Mouse (Mus musculus): ENCODE measurements around the gene Pla2g1b. TPM values are rescaled to one million over a fixed set of nuclear protein-coding genes. Genes with fewer than 3 reads are reported as not detected.

Pla2g1b gene
- polyA plus RNA-seq, 1 experiment from 2014 or later, result 0.46 TPM

GRCm38 (mm10) chr5:115433191-115433590, 32.9 kb upstream of the Pla2g1b start:
- Histone ChIP-seq H3K9me3 (ENCODE audit: control insufficient read depth, low read length) (no peaks in the 10 kb centered on the region), H3K36me3 (ENCODE audit: control insufficient read depth, insufficient read depth, low read length) (peaks cover 25% of the 10 kb centered on the region), H3K4me3 (ENCODE audit: low read length) (no peak overlapping the region), H3K27ac (ENCODE audit: low read depth, low read length) (no peak overlapping the region), H3K27me3 (ENCODE audit: control insufficient read depth, insufficient read depth, low read length) (peaks cover 5% of the 10 kb centered on the region; the same call in 1 of the 2 replicates), H3K4me1 (ENCODE audit: control insufficient read depth, insufficient read depth, low read length) (peaks cover 59% of the 10 kb centered on the region), H3K9ac (ENCODE audit: low read depth, low read length) (no peak overlapping the region), H3K4me2 (replicated peaks; ENCODE audit: low read depth, low read length) (no peak overlapping the region)
- WGBS, result 74% methylated on average over 8 of the region's 8 CpGs
- no peak for ATAC-seq (ENCODE audit: low FRiP score, low TSS enrichment)

DNA sequence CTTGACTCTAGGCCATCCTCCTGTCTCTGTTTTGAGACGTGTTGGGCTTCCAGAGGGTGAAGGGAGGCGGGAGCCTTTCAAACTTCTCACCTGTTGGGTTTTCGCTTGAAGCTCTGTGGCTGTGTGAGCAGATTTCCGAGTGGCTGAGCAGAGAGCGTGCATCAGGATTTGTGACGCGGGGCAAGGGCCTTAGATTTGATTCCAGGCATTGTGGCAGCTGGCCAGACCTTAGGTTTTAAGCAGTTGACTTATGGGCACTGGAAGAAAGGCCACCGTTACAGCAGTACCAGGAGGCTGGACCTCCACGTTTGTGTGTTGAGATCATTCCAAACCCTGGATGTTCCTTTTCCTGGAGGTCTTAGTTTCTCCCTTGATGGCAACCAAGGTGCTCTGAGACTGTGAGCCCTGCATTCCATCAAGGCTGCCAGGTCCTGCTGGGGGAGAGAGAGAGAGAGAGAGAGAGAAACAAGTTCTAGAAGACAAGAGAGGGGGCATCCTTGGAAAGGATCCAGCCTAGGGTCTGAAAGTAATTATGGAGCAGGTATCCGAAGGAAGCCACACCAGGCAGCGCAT, 31.7 kb upstream of the Pla2g1b start:
- no peak overlapping the region for H3K4me3 ChIP-seq (ENCODE audit: low read length)
- no peak for ATAC-seq (ENCODE audit: low FRiP score, low TSS enrichment)
- no peaks in the 10 kb centered on the region for H3K9me3 ChIP-seq (ENCODE audit: control insufficient read depth, low read length)
- H3K27ac ChIP-seq (ENCODE audit: low read depth, low read length), result no peak overlapping the region
- H3K4me1 ChIP-seq (ENCODE audit: control insufficient read depth, insufficient read depth, low read length), result peaks cover 69% of the 10 kb centered on the region
- H3K36me3 ChIP-seq (ENCODE audit: control insufficient read depth, insufficient read depth, low read length), result peaks cover 33% of the 10 kb centered on the region
- peaks cover 5% of the 10 kb centered on the region; the same call in 1 of the 2 replicates for H3K27me3 ChIP-seq (ENCODE audit: control insufficient read depth, insufficient read depth, low read length)
- peak overlapping the region; percentile 18; the same call in 1 of the 2 replicates for H3K9ac ChIP-seq (ENCODE audit: low read depth, low read length)
- H3K4me2 ChIP-seq (replicated peaks; ENCODE audit: low read depth, low read length), result no peak overlapping the region
- WGBS, result 38% methylated on average over 11 of the region's 11 CpGs

GRCm38 (mm10) chr5:115434853-115435754, 31.0 kb upstream of the Pla2g1b start:
- H3K9ac ChIP-seq (ENCODE audit: low read depth, low read length), result peak overlapping the region; percentile 78; the same call in 1 of the 2 replicates
- H3K4me1 ChIP-seq (ENCODE audit: control insufficient read depth, insufficient read depth, low read length), result peaks cover 69% of the 10 kb centered on the region
- peak overlapping the region; percentile 95; the same call in 1 of the 2 replicates for H3K27ac ChIP-seq (ENCODE audit: low read depth, low read length)
- H3K4me3 ChIP-seq (ENCODE audit: low read length), result no peak overlapping the region
- peaks cover 3% of the 10 kb centered on the region; the same call in 1 of the 2 replicates for H3K27me3 ChIP-seq (ENCODE audit: control insufficient read depth, insufficient read depth, low read length)
- peaks cover 40% of the 10 kb centered on the region for H3K36me3 ChIP-seq (ENCODE audit: control insufficient read depth, insufficient read depth, low read length)
- no peak for ATAC-seq (ENCODE audit: low FRiP score, low TSS enrichment)
- 35% methylated on average over 15 of the region's 15 CpGs for WGBS
- H3K9me3 ChIP-seq (ENCODE audit: control insufficient read depth, low read length), result no peaks in the 10 kb centered on the region
- H3K4me2 ChIP-seq (replicated peaks; ENCODE audit: low read depth, low read length), result no peak overlapping the region; the same call in 1 of the 2 replicates

DNA sequence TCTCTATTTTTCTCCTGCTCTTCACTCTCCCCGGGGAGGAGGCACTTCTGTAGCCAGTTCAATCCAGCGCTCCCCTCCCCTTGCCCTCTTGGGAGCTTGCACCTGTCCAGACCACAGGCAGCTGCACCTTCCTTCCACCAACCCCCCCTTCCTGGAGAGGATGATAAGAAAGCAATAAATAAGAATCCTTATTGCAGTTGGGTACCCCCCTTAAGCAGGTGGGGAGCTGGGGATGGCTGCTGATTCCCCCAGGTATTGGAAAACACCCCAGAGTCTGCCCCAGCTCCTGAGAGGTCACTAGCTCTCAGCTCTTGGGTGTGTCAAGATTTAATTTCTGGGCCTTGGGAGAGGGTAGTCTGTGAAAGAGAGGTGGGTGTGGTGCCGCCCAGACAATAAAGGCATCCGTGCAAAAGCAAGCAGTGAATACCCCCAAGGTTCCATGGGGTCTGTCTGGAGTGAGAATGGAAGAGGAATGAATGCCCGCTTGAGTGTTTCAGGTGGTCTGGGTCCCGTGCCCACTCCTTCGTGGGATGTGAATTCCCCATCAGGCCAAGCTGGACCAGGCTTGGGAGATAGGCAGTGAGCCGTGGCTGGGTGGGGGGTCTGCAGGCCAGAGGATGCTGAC, 30.2 kb upstream of the Pla2g1b start:
- H3K4me1 ChIP-seq (ENCODE audit: control insufficient read depth, insufficient read depth, low read length), result peaks cover 69% of the 10 kb centered on the region
- no peaks in the 10 kb centered on the region for H3K9me3 ChIP-seq (ENCODE audit: control insufficient read depth, low read length)
- peaks cover 46% of the 10 kb centered on the region for H3K36me3 ChIP-seq (ENCODE audit: control insufficient read depth, insufficient read depth, low read length)
- H3K27me3 ChIP-seq (ENCODE audit: control insufficient read depth, insufficient read depth, low read length), result no peaks in the 10 kb centered on the region
- peak overlapping the region; percentile 68 for H3K4me2 ChIP-seq (replicated peaks; ENCODE audit: low read depth, low read length)
- no peak for ATAC-seq (ENCODE audit: low FRiP score, low TSS enrichment)
- H3K9ac ChIP-seq (ENCODE audit: low read depth, low read length), result peak overlapping the region; percentile 78
- H3K4me3 ChIP-seq (ENCODE audit: low read length), result peak overlapping the region; percentile 35
- 23% methylated on average over 8 of the region's 8 CpGs for WGBS
- peak overlapping the region; percentile 95 for H3K27ac ChIP-seq (ENCODE audit: low read depth, low read length)

- no peaks in the 10 kb centered on the region for H3K27me3 ChIP-seq (ENCODE audit: control insufficient read depth, insufficient read depth, low read length)
- peak overlapping the region; percentile 35 for H3K4me3 ChIP-seq (ENCODE audit: low read length)
- H3K36me3 ChIP-seq (ENCODE audit: control insufficient read depth, insufficient read depth, low read length), result peaks cover 47% of the 10 kb centered on the region
- peak overlapping the region; percentile 68 for H3K4me2 ChIP-seq (replicated peaks; ENCODE audit: low read depth, low read length)
- H3K9ac ChIP-seq (ENCODE audit: low read depth, low read length), result peak overlapping the region; percentile 78
- H3K27ac ChIP-seq (ENCODE audit: low read depth, low read length), result peak overlapping the region; percentile 95
- H3K9me3 ChIP-seq (ENCODE audit: control insufficient read depth, low read length), result no peaks in the 10 kb centered on the region
- peaks cover 66% of the 10 kb centered on the region for H3K4me1 ChIP-seq (ENCODE audit: control insufficient read depth, insufficient read depth, low read length)
- 1% methylated on average over 31 of the region's 43 CpGs for WGBS
- ATAC-seq (ENCODE audit: low FRiP score, low TSS enrichment), result peak; percentile 83
Measured at GRCm38 (mm10) chr5:115436421-115437124, 29.5 kb upstream of the Pla2g1b start.

GRCm38 (mm10) chr5:115437242-115437944, 28.7 kb upstream of the Pla2g1b start:
- no peaks in the 10 kb centered on the region for H3K9me3 ChIP-seq (ENCODE audit: control insufficient read depth, low read length)
- no peak for ATAC-seq (ENCODE audit: low FRiP score, low TSS enrichment)
- no peaks in the 10 kb centered on the region for H3K27me3 ChIP-seq (ENCODE audit: control insufficient read depth, insufficient read depth, low read length)
- 49% methylated on average over 7 of the region's 7 CpGs for WGBS
- H3K4me2 ChIP-seq (replicated peaks; ENCODE audit: low read depth, low read length), result no peak overlapping the region
- peaks cover 55% of the 10 kb centered on the region for H3K36me3 ChIP-seq (ENCODE audit: control insufficient read depth, insufficient read depth, low read length)
- H3K9ac ChIP-seq (ENCODE audit: low read depth, low read length), result no peak overlapping the region
- peaks cover 58% of the 10 kb centered on the region for H3K4me1 ChIP-seq (ENCODE audit: control insufficient read depth, insufficient read depth, low read length)
- H3K27ac ChIP-seq (ENCODE audit: low read depth, low read length), result peak overlapping the region; percentile 95
- no peak overlapping the region for H3K4me3 ChIP-seq (ENCODE audit: low read length)

- Histone ChIP-seq H3K36me3 (ENCODE audit: control insufficient read depth, insufficient read depth, low read length) (peaks cover 55% of the 10 kb centered on the region), H3K27ac (ENCODE audit: low read depth, low read length) (peak overlapping the region; percentile 62; the same call in 1 of the 2 replicates), H3K4me1 (ENCODE audit: control insufficient read depth, insufficient read depth, low read length) (peaks cover 55% of the 10 kb centered on the region), H3K4me3 (ENCODE audit: low read length) (no peak overlapping the region), H3K9me3 (ENCODE audit: control insufficient read depth, low read length) (no peaks in the 10 kb centered on the region), H3K27me3 (ENCODE audit: control insufficient read depth, insufficient read depth, low read length) (no peaks in the 10 kb centered on the region), H3K4me2 (replicated peaks; ENCODE audit: low read depth, low read length) (0 out of 2 replicates have a peak overlapping the region, but pooled peaks have one; percentile 1), H3K9ac (ENCODE audit: low read depth, low read length) (no peak overlapping the region)
- ATAC-seq (ENCODE audit: low FRiP score, low TSS enrichment), result peak; percentile 9; the same call in 1 of the 2 replicates
- 6% methylated on average over 2 of the region's 2 CpGs for WGBS
Measured at GRCm38 (mm10) chr5:115437945-115438315, 28.1 kb upstream of the Pla2g1b start.

DNA sequence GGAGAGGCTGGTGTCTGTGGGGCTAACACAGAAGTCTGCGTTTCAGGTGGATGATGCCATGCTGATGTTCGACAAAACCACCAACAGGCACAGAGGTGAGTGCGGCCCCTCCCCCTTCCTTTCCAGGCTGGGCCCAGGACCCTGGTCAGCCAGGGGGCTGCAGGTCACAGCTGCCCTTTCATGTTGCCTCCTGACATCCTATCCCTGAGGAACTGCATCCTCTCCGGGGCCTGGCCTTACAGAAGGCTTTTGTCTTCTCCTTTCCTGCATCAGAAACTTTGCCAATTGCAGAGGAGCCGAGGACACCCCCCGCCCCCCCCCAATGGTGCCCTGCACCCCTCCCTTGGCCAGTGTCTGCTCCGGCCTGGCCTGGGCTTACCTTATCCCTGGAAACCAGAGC, 27.4 kb upstream of the Pla2g1b start:
- ATAC-seq (ENCODE audit: low FRiP score, low TSS enrichment), result no peak
- Histone ChIP-seq H3K4me1 (ENCODE audit: control insufficient read depth, insufficient read depth, low read length) (peaks cover 51% of the 10 kb centered on the region), H3K27me3 (ENCODE audit: control insufficient read depth, insufficient read depth, low read length) (no peaks in the 10 kb centered on the region), H3K9me3 (ENCODE audit: control insufficient read depth, low read length) (no peaks in the 10 kb centered on the region), H3K36me3 (ENCODE audit: control insufficient read depth, insufficient read depth, low read length) (peaks cover 58% of the 10 kb centered on the region), H3K4me2 (replicated peaks; ENCODE audit: low read depth, low read length) (no peak overlapping the region), H3K9ac (ENCODE audit: low read depth, low read length) (no peak overlapping the region), H3K4me3 (ENCODE audit: low read length) (no peak overlapping the region), H3K27ac (ENCODE audit: low read depth, low read length) (no peak overlapping the region)
- 23% methylated on average over 6 of the region's 7 CpGs for WGBS
